Mouse (Mus musculus) adrenal gland, postnatal 14 days (tissue): Measurements from ENCODE around the gene Paxbp1. TPM values are rescaled to one million over a fixed set of nuclear protein-coding genes. Genes with fewer than 3 reads are reported as not detected.

Source experiments
- DNase-seq: peaks from one replicate; pipeline ENCODE4 v3.0.0; 2021; ENCODE audit warnings: mixed read lengths
- total RNA-seq: library from RNA; stranded (reverse); gene quantifications from 2 replicates; pipeline ENCODE4 v1.2.3, GENCODE M21; 2021

The Paxbp1 gene
- total RNA-seq, 1 experiment from 2014 or later: 52.7 TPM

DNA sequence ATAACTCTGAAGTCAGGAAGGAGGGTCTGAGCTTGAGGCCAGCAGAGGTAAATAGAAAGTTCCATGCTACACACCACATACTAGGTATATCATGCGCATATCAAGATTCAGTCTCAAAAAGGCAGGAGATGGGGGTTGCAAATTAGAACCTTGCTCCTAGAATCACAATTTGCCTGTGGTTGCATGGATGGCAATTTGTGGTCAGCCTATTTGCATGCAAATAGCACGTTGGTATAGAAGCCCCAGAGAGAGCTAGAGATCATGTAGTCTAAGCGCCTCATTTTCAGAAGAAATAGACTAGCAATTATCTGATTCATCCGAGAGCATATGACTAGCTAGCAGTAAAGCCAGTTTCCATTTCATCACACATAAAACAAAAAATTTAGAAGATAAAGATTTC, 44.5 kb downstream of the Paxbp1 start:
- DNase-seq: no peak

DNA sequence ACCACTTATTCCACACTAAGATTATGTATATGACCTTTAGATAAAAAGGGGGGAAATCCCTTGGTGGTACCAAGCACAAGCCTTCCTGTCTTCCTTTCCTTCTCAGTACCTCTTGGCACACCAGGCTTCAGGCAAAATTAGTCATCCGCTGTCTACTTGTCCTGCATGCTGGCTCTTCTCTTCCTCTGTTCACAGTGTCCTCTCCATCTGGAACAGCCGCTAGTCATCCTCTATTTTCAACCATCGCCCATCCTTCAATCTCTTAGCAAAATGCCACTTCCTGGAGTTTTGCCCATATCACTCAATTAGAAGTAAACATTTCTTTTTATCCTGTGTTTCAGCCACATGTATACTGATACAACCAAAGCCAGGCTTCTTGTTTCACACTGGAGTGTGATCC, 46.5 kb downstream of the Paxbp1 start:
- DNase-seq: no peak

DNA sequence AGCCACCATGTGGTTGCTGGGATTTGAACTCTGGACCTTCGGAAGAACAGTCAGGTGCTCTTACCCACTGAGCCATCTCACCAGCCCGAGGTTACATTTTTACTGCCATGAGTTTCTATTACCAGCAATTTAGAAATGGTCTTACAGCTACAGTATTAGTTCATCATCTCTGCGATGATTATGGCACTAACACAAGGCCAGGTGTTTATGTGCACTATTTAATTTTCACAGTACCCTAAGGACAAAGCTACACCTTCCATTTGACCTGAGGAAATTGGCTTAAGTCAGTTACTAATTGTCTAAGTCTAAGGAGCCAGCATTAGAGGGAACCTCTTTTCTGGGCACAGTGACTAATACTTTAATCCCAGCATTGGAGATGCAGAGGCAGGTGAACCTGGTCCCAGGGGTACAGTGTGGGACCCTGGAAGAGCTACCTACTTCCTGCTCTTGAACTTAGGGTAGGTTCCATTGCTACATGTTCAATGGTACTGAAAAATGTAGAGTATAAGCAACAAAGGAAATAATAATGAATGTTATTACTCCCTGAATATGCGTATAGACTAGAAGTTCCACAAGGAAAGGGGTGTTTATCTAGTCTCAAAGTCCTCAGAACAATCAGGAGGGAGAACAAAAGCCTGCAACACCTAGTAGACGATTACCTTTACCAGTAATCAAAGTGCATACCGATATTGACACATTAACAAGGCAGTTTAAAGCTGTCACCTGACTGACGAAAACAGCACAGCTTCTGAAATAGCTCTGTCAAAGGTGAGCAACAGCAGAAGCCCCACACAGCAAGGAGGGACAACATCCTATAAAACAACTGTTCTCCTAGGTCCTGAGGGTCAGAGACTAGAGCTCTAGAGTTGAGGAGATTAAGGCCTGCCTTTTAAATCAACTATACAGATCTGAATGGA, 47.8 kb downstream of the Paxbp1 start:
- DNase-seq: no peak

DNA sequence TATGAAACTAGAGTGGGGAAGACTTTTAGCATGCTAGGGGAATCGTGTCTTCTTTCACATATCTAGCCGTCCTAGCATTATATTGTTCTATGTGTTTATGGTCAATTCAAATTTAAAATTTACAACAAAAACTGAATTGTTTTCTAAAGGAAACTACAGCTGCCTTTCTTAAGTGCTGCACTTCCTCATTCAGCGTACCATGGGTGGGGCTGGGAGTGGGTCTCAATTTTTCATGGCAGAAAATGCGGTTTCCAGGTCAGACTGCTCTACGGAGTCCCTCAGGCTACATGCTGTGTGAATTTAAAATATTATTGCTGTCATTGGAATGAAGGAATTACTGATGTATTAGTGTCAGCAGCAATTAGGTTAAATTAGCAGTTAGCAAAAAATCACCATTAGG, 48.8 kb downstream of the Paxbp1 start:
- no peak for DNase-seq

DNA sequence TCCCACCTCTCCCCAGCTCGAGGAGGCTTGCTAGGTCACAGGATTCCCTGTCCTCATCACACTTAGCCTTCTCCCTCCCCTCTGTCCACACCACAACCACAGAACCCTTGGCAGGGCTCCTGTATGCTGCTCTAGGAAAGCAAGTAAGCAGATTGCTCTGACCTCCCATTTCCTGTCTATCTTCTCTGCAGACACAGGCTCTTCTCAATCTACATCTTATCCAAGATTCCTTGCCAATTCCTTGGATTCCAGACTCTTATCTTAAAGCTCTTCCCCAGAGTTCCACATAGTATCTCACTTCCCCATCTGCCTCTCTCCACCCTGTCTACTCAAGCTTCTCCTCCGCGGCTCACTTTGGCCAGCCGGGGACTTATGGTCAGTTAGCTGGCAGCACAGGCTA, 49.3 kb downstream of the Paxbp1 start:
- DNase-seq: peak; percentile 19

DNA sequence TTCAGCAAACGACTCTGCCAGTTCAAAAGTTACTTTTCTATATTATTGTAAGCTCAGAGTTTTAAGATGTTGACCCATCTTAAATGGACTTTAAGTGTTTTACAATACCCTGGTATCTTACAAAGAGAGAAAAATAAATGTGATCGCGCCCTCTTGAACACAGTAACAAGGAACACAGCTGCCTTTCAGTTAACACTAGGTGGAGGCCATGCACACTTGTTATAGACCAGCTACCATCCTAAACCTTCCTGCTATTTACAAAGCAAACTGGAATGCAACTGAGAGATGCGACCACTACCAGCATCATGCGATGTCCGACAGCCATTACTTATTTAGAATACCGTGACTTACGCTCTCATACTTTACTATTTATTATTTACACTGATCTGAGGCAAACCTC, 55.2 kb downstream of the Paxbp1 start:
- DNase-seq: no peak

DNA sequence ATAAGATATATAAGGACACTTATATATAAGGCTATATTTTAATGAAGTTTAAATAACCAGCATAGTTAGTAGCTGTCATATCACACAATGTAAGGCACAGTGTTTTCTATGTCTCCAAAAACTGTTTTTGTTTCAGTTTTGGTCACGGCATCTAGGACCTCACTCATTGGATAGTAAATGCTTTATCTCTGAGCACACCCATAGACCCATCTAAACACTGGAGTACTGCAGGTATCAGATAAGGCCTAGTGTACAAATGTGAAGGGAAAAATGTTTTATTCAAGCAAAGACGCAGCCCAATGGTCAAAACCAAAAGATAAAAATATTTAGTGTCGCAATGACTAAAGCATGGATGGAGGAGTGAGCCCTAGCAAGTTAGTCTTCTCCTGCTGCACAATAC, 55.7 kb downstream of the Paxbp1 start:
- no peak for DNase-seq

DNA sequence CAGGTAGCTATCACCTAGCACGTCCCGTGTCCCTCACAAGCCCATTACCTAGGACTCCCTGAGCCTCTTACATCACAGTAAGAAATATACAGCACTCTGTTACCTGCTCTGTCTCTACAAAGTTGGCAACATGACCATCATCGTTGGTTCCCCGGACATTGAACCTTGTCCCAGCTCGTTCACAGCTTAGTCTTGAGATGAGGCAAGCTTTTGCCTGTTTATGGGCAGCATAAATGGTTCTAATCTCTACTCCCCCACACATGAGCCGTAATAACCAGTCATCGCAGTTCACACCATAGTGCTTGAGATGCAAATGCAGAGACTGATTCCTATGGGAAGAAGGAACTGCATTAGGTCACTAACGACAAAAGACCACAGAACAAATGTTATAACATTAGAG, 56.3 kb downstream of the Paxbp1 start:
- no peak for DNase-seq

DNA sequence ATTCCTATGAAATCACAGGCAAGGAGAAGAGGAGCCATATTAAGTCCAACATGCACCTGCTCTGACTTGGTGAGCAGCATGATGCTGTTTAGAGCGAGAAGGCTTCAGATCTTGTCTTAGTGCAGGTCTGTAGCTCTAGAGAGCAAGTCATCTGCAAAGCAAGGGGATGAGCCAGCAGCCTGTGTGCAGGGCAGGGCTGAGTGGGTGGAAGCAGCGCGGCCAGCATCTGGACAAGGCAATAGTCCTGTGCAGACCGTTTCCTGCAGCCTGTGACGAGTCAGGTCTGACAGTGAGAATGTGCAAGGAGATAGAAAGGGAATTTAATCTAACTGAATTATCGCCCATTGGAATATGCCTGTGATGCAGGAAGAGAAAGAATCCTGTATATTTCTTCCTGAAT, 73.3 kb downstream of the Paxbp1 start:
- no peak for DNase-seq

DNA sequence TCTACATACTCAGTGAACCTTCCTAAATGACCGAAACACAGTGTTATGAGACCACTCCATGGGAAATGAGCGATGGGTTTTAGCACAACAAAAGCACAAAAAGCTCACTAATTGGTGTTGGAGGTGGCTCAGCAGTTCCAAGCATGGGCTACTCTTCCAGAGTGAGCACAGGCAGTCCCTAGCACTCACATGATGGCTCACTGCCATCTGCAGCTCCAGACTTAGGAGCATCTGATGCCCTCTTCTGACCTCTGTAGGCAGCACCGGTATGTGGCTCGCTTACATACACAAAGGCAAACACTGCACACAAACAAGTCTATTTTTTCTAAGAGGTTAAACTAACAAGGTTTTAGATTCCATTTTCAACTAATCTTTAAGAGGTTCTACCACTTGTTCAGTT, 78.1 kb downstream of the Paxbp1 start:
- DNase-seq: no peak

DNA sequence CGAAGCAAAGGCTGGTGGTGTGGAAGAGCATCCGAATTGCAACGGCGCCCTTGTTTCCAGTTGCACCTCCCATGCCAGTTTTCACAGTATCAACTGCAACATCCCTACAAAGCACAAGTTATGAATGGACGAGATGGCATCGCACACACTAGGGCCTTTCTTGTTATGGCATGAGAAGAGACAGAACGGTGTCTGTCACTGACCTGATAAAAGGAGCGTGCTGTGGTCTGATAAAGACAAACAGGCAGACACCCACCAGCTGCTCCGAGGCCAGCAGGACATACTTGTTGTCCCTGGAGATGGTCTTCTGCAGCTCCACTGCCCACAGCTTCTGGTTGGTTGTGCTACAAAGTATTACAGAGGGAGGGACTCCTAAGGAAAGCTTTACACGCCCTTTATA, 80.0 kb downstream of the Paxbp1 start:
- DNase-seq: no peak

Other genes with a start within 250 kb of the Paxbp1 start
- gene Urb1, start 234.1 kb downstream of the Paxbp1 start, total RNA-seq: 16.4 and 17.0 TPM in 2 replicates
- 4.1 and 4.3 TPM in 2 replicates for gene Eva1c, start 217.8 kb downstream of the Paxbp1 start, total RNA-seq
- 30.2 and 30.3 TPM in 2 replicates for gene Cfap298, start 109.4 kb downstream of the Paxbp1 start, total RNA-seq
- gene Synj1, start 33.2 kb downstream of the Paxbp1 start, total RNA-seq: 36.9 and 42.8 TPM in 2 replicates
- gene 4932438H23Rik, start 50.6 kb upstream of the Paxbp1 start, total RNA-seq: not detected in 2 replicates
- gene Olig2, start 180.9 kb upstream of the Paxbp1 start, total RNA-seq: 0.15 TPM in 1 of 2 replicates, not detected in the other
- 1.1 and 1.2 TPM in 2 replicates for gene Olig1, start 225.2 kb upstream of the Paxbp1 start, total RNA-seq